Comparison of ENCODE assay signal across 14 mouse cellular contexts in genomic region chr16:12032441-12032840, GRCm38 (mm10). TPM values are rescaled to one million over a fixed set of nuclear protein-coding genes. Genes with fewer than 3 reads are reported as not detected.
DNase-seq lines count a peak whose midpoint lies in the region; ATAC-seq and TF ChIP-seq lines count a peak whose summit lies in the region.
"Had no signal": no experiment of that assay in that cellular context is flagged by ENCODE, and none has a peak within 500 bp of the region (broad histone marks: within the 10 kb centered on the region; RNA-seq: fewer than 3 reads in every experiment).

No protein-coding gene starts in this region.

- peak; percentile 30; the same call in 1 of the 2 replicates for TF ChIP-seq EP300 in liver, postnatal 0 days (IDR thresholded peaks at IDR 0.05; ENCODE audit: low read depth)

- H3K27ac ChIP-seq in liver, postnatal 0 days (ENCODE audit: low read depth): no peak overlapping the region
- H3K27ac ChIP-seq in liver, embryonic 11.5 days (ENCODE audit: low read depth, low read length): no peak overlapping the region
- H3K27ac ChIP-seq in bone marrow macrophage, adult 2 months (ENCODE audit: insufficient read depth, low read depth, low read length): peak overlapping the region; percentile 99
- no peak overlapping the region for H3K27ac ChIP-seq in forebrain, embryonic 11.5 days (ENCODE audit: low read depth, low read length)
- H3K27ac ChIP-seq: midbrain, embryonic 13.5 days had no signal

- H3K4me2 ChIP-seq in liver, postnatal 0 days (ENCODE audit: low read depth, low read length): no peak overlapping the region
- no peak overlapping the region for H3K4me2 ChIP-seq in liver, embryonic 11.5 days
- H3K4me2 ChIP-seq in forebrain, embryonic 11.5 days (ENCODE audit: low read depth, low read length, severe bottlenecking): no peak overlapping the region
- H3K4me2 ChIP-seq: midbrain, embryonic 13.5 days had no signal

- peak; percentile 20 to 40 for DNase-seq in cerebellum, postnatal 14 days
- DNase-seq in cerebellum, adult 8-10 months: no peak
- no peak for DNase-seq in liver, postnatal 0 days
- no peak for DNase-seq in liver, embryonic 11.5 days (ENCODE audit: low spot score)
- peak; percentile 90 for DNase-seq in Muller cell, postnatal 12 days (ENCODE audit: inconsistent ontology term)
- no peak for DNase-seq in neural tube, embryonic 10.5 days (ENCODE audit: extremely low spot score, low spot score)
- no peak for DNase-seq in forebrain, embryonic 11.5 days (ENCODE audit: low spot score)
- DNase-seq: forebrain, postnatal 0 days; gastrocnemius, postnatal 14 days; thymus, postnatal 36 days had no signal

- no peaks in the 10 kb centered on the region for H3K9me3 ChIP-seq in liver, postnatal 0 days (ENCODE audit: low read length)
- H3K9me3 ChIP-seq in liver, embryonic 11.5 days (ENCODE audit: control insufficient read depth, low read length): no peaks in the 10 kb centered on the region
- H3K9me3 ChIP-seq in forebrain, embryonic 11.5 days (ENCODE audit: control insufficient read depth, low read length): no peaks in the 10 kb centered on the region
- H3K9me3 ChIP-seq: G1E had no signal

- no peaks in the 10 kb centered on the region for H3K4me1 ChIP-seq in liver, postnatal 0 days (ENCODE audit: insufficient read depth)
- peaks cover 6% of the 10 kb centered on the region for H3K4me1 ChIP-seq in liver, embryonic 11.5 days (replicated peaks; ENCODE audit: control insufficient read depth, insufficient read depth, low read length)
- peaks cover 43% of the 10 kb centered on the region for H3K4me1 ChIP-seq in bone marrow macrophage, adult 2 months (ENCODE audit: control insufficient read depth, insufficient read depth, low read length)
- H3K4me1 ChIP-seq in forebrain, embryonic 11.5 days (replicated peaks; ENCODE audit: control insufficient read depth, insufficient read depth, low read length): no peaks in the 10 kb centered on the region
- H3K4me1 ChIP-seq: midbrain, embryonic 13.5 days had no signal

- peak; percentile 56 for ATAC-seq in liver, postnatal 0 days
- no peak for ATAC-seq in liver, embryonic 11.5 days (replicated peaks; ENCODE audit: low FRiP score)
- ATAC-seq in forebrain, embryonic 11.5 days (replicated peaks; ENCODE audit: low FRiP score): no peak
- ATAC-seq: forebrain, postnatal 0 days; inflammation-experienced regulatory T-cells, adult 6 months; midbrain, embryonic 13.5 days had no signal

- WGBS in liver, postnatal 0 days (ENCODE audit: insufficient replicate concordance): 52% methylated on average over 1 of the region's 1 CpGs
- WGBS in liver, embryonic 11.5 days: 65% methylated on average over 1 of the region's 1 CpGs
- 91% methylated on average over 1 of the region's 1 CpGs for WGBS in forebrain, embryonic 11.5 days

- no peak overlapping the region for H3K9ac ChIP-seq in liver, postnatal 0 days (replicated peaks)
- H3K9ac ChIP-seq in liver, embryonic 11.5 days (ENCODE audit: low read depth, low read length): no peak overlapping the region
- H3K9ac ChIP-seq in forebrain, embryonic 11.5 days (ENCODE audit: low read length): no peak overlapping the region
- H3K9ac ChIP-seq: forebrain, postnatal 0 days; midbrain, embryonic 13.5 days had no signal

- TF ChIP-seq POLR2A in bone marrow macrophage, adult 2 months (IDR thresholded peaks at IDR 0.05; ENCODE audit: borderline replicate concordance, low read depth, low read length): no peak

- no peak overlapping the region for H3K4me3 ChIP-seq in liver, postnatal 0 days (ENCODE audit: low read depth, low read length)
- no peak overlapping the region for H3K4me3 ChIP-seq in liver, embryonic 11.5 days (ENCODE audit: low read depth, low read length)
- H3K4me3 ChIP-seq in bone marrow macrophage, adult 2 months (ENCODE audit: insufficient read depth, low read length): no peak overlapping the region
- no peak overlapping the region for H3K4me3 ChIP-seq in forebrain, embryonic 11.5 days (ENCODE audit: low read depth, low read length)
- H3K4me3 ChIP-seq: midbrain, embryonic 13.5 days had no signal

- no peak for TF ChIP-seq CTCF in liver, postnatal 0 days (IDR thresholded peaks at IDR 0.05; ENCODE audit: low read depth)
- TF ChIP-seq CTCF in bone marrow macrophage, adult 2 months (IDR thresholded peaks at IDR 0.05; ENCODE audit: low read depth, low read length): no peak

- no peaks in the 10 kb centered on the region for H3K27me3 ChIP-seq in liver, postnatal 0 days (ENCODE audit: insufficient read depth, low read length)
- H3K27me3 ChIP-seq in liver, embryonic 11.5 days (replicated peaks; ENCODE audit: control insufficient read depth, insufficient read depth, low read length): no peaks in the 10 kb centered on the region
- no peaks in the 10 kb centered on the region for H3K27me3 ChIP-seq in forebrain, embryonic 11.5 days (ENCODE audit: control insufficient read depth, insufficient read depth, low read length)
- H3K27me3 ChIP-seq: midbrain, embryonic 13.5 days had no signal

- H3K36me3 ChIP-seq in liver, postnatal 0 days (replicated peaks; ENCODE audit: insufficient read depth, low read length): no peaks in the 10 kb centered on the region
- H3K36me3 ChIP-seq in liver, embryonic 11.5 days (ENCODE audit: control insufficient read depth, insufficient read depth, low read length): no peaks in the 10 kb centered on the region
- no peaks in the 10 kb centered on the region for H3K36me3 ChIP-seq in forebrain, embryonic 11.5 days (ENCODE audit: control insufficient read depth, insufficient read depth, low read length)
- H3K36me3 ChIP-seq: G1E; midbrain, embryonic 13.5 days had no signal

RNA-seq across cellular contexts. Expression of gene Shisa9, which starts 48.5 kb away (rescaled TPM):
- 0.45 and 0.58 TPM in 2 replicates for polyA plus RNA-seq in liver, postnatal 0 days (2015; fragmentation: Nextera tagmentation; extraction: Ambion mirVana)
- 0.99 and 1.6 TPM in 2 replicates for polyA plus RNA-seq in liver, embryonic 11.5 days (2014; fragmentation: Nextera tagmentation; extraction: Ambion mirVana)
- 2.9 and 3.7 TPM in 2 replicates for polyA plus RNA-seq in bone marrow macrophage, adult 2 months (2012; ENCODE audit: insufficient read depth, insufficient read length, missing spikeins)
- polyA plus RNA-seq in forebrain, embryonic 11.5 days (2014; fragmentation: Nextera tagmentation; extraction: Ambion mirVana): 0.72 and 0.86 TPM in 2 replicates
- polyA plus RNA-seq: G1E had no signal

Comparison
In these comparisons a context has a peak if more than half of its experiments do, and no peak if none do; other contexts are left out.
1. DNase-seq: peak in cerebellum, postnatal 14 days (2 of 2) and Muller cell, postnatal 12 days (single experiment); none in cerebellum, adult 8-10 months (single experiment), liver, postnatal 0 days (single experiment), liver, embryonic 11.5 days (single experiment), neural tube, embryonic 10.5 days (single experiment) and forebrain, embryonic 11.5 days (single experiment).